ENCODE assay signal across 19 mouse cellular contexts in genomic region chr6:148586439-148587321, GRCm38 (mm10).
DNase-seq lines count a peak whose midpoint lies in the region; ATAC-seq lines count a peak whose summit lies in the region.
"Had no signal": no experiment of that assay in that cellular context is flagged by ENCODE, and none has a peak within 500 bp of the region (broad histone marks: within the 10 kb centered on the region; RNA-seq: fewer than 3 reads in every experiment).

No protein-coding gene starts in this region.

- no peaks in the 10 kb centered on the region for H3K36me3 ChIP-seq in forebrain, embryonic 13.5 days (ENCODE audit: poor library complexity, severe bottlenecking)
- no peaks in the 10 kb centered on the region for H3K36me3 ChIP-seq in forebrain, embryonic 11.5 days (ENCODE audit: control insufficient read depth, insufficient read depth, low read length)
- H3K36me3 ChIP-seq in midbrain, embryonic 11.5 days (ENCODE audit: control insufficient read depth, insufficient read depth, low read length) = no peaks in the 10 kb centered on the region
- no peaks in the 10 kb centered on the region for H3K36me3 ChIP-seq in midbrain, embryonic 10.5 days
- H3K36me3 ChIP-seq in midbrain, embryonic 14.5 days (ENCODE audit: control insufficient read depth, insufficient read depth, low read length) = no peaks in the 10 kb centered on the region

- H3K9me3 ChIP-seq in forebrain, embryonic 13.5 days (replicated peaks) = no peaks in the 10 kb centered on the region
- H3K9me3 ChIP-seq in forebrain, embryonic 11.5 days (ENCODE audit: control insufficient read depth, low read length) = no peaks in the 10 kb centered on the region
- no peaks in the 10 kb centered on the region for H3K9me3 ChIP-seq in midbrain, embryonic 11.5 days (ENCODE audit: control insufficient read depth, low read length)
- no peaks in the 10 kb centered on the region for H3K9me3 ChIP-seq in midbrain, embryonic 10.5 days (replicated peaks)
- no peaks in the 10 kb centered on the region for H3K9me3 ChIP-seq in midbrain, embryonic 14.5 days (ENCODE audit: control insufficient read depth, low read length)

- H3K4me2 ChIP-seq in forebrain, embryonic 13.5 days = no peak overlapping the region
- no peak overlapping the region for H3K4me2 ChIP-seq in forebrain, embryonic 11.5 days (ENCODE audit: low read depth, low read length, severe bottlenecking)
- no peak overlapping the region for H3K4me2 ChIP-seq in midbrain, embryonic 11.5 days
- no peak overlapping the region for H3K4me2 ChIP-seq in midbrain, embryonic 14.5 days (ENCODE audit: low read length)

- 75% methylated on average over 10 of the region's 10 CpGs for WGBS in forebrain, embryonic 13.5 days
- 83% methylated on average over 10 of the region's 10 CpGs for WGBS in forebrain, embryonic 11.5 days
- 82% methylated on average over 10 of the region's 10 CpGs for WGBS in midbrain, embryonic 11.5 days
- 85% methylated on average over 10 of the region's 10 CpGs for WGBS in midbrain, embryonic 10.5 days
- 57% methylated on average over 10 of the region's 10 CpGs for WGBS in midbrain, embryonic 14.5 days

- H3K9ac ChIP-seq in forebrain, embryonic 13.5 days = no peak overlapping the region
- H3K9ac ChIP-seq in forebrain, embryonic 11.5 days (ENCODE audit: low read length) = no peak overlapping the region
- no peak overlapping the region for H3K9ac ChIP-seq in midbrain, embryonic 11.5 days (ENCODE audit: low read length)
- H3K9ac ChIP-seq in midbrain, embryonic 14.5 days (replicated peaks; ENCODE audit: low read length) = no peak overlapping the region

- no peak overlapping the region for H3K27ac ChIP-seq in forebrain, embryonic 13.5 days
- H3K27ac ChIP-seq in forebrain, embryonic 11.5 days (ENCODE audit: low read depth, low read length) = no peak overlapping the region
- H3K27ac ChIP-seq in midbrain, embryonic 11.5 days (ENCODE audit: low read depth, low read length) = no peak overlapping the region
- H3K27ac ChIP-seq in midbrain, embryonic 10.5 days (replicated peaks) = no peak overlapping the region
- H3K27ac ChIP-seq in midbrain, embryonic 14.5 days (replicated peaks; ENCODE audit: low read depth, low read length) = no peak overlapping the region
- H3K27ac ChIP-seq: kidney, postnatal 0 days; macrophage had no signal

- H3K4me3 ChIP-seq in forebrain, embryonic 13.5 days = no peak overlapping the region
- H3K4me3 ChIP-seq in forebrain, embryonic 11.5 days (ENCODE audit: low read depth, low read length) = no peak overlapping the region
- H3K4me3 ChIP-seq in midbrain, embryonic 11.5 days (ENCODE audit: low read depth, low read length) = no peak overlapping the region
- no peak overlapping the region for H3K4me3 ChIP-seq in midbrain, embryonic 10.5 days
- no peak overlapping the region for H3K4me3 ChIP-seq in midbrain, embryonic 14.5 days (replicated peaks; ENCODE audit: low read depth, low read length)

- DNase-seq in forebrain, embryonic 11.5 days (ENCODE audit: low spot score) = no peak
- DNase-seq in midbrain, embryonic 11.5 days (ENCODE audit: low spot score, missing footprints) = peak; percentile 60
- DNase-seq in midbrain, embryonic 10.5 days (ENCODE audit: low spot score) = no peak
- peak; percentile 61 for DNase-seq in midbrain, embryonic 14.5 days
- DNase-seq in cerebellum, postnatal 14 days = no peak
- no peak for DNase-seq in layer of hippocampus, adult 8-10 months (ENCODE audit: low spot score in 2 of 2)
- DNase-seq in thymus, postnatal 4 days = no peak
- DNase-seq: adrenal gland, adult 8-10 months; cerebellum, adult 11-12 months; gastrocnemius, postnatal 10 days; heart, adult 11 months; heart, postnatal 36 days; kidney, adult 18-20 months; right cerebral cortex, adult 18-20 months; thymus, postnatal 14 days had no signal

- no peaks in the 10 kb centered on the region for H3K27me3 ChIP-seq in forebrain, embryonic 13.5 days
- no peaks in the 10 kb centered on the region for H3K27me3 ChIP-seq in forebrain, embryonic 11.5 days (ENCODE audit: control insufficient read depth, insufficient read depth, low read length)
- no peaks in the 10 kb centered on the region for H3K27me3 ChIP-seq in midbrain, embryonic 11.5 days (ENCODE audit: control insufficient read depth, insufficient read depth, low read length)
- no peaks in the 10 kb centered on the region for H3K27me3 ChIP-seq in midbrain, embryonic 10.5 days (ENCODE audit: low read depth, poor library complexity, severe bottlenecking)
- H3K27me3 ChIP-seq in midbrain, embryonic 14.5 days (ENCODE audit: control insufficient read depth, insufficient read depth, low read length) = no peaks in the 10 kb centered on the region
- H3K27me3 ChIP-seq: Patski had no signal

- ATAC-seq in forebrain, embryonic 13.5 days = peak; percentile 78
- ATAC-seq in forebrain, embryonic 11.5 days (replicated peaks; ENCODE audit: low FRiP score) = no peak
- no peak for ATAC-seq in midbrain, embryonic 11.5 days (ENCODE audit: low FRiP score)
- peak; percentile 53; the same call in 1 of the 2 replicates for ATAC-seq in midbrain, embryonic 14.5 days (ENCODE audit: low FRiP score, low TSS enrichment)
- ATAC-seq: Patski had no signal

- no peaks in the 10 kb centered on the region for H3K4me1 ChIP-seq in forebrain, embryonic 13.5 days
- H3K4me1 ChIP-seq in forebrain, embryonic 11.5 days (replicated peaks; ENCODE audit: control insufficient read depth, insufficient read depth, low read length) = no peaks in the 10 kb centered on the region
- H3K4me1 ChIP-seq in midbrain, embryonic 11.5 days (ENCODE audit: control insufficient read depth, insufficient read depth, low read length) = no peaks in the 10 kb centered on the region
- H3K4me1 ChIP-seq in midbrain, embryonic 10.5 days = no peaks in the 10 kb centered on the region
- H3K4me1 ChIP-seq in midbrain, embryonic 14.5 days (ENCODE audit: control insufficient read depth, insufficient read depth, low read length) = no peaks in the 10 kb centered on the region

Comparison
In these comparisons a context has a peak if more than half of its experiments do, and no peak if none do; other contexts are left out.
1. ATAC-seq: peak in forebrain, embryonic 13.5 days (single experiment) and midbrain, embryonic 14.5 days (single experiment); none in forebrain, embryonic 11.5 days (single experiment) and midbrain, embryonic 11.5 days (single experiment).
2. DNase-seq: peak in midbrain, embryonic 11.5 days (single experiment) and midbrain, embryonic 14.5 days (single experiment); none in forebrain, embryonic 11.5 days (single experiment), midbrain, embryonic 10.5 days (single experiment), cerebellum, postnatal 14 days (0 of 2), layer of hippocampus, adult 8-10 months (0 of 2) and thymus, postnatal 4 days (single experiment).